10 mouse cellular contexts compared by ENCODE assay signal in the genomic region with DNA sequence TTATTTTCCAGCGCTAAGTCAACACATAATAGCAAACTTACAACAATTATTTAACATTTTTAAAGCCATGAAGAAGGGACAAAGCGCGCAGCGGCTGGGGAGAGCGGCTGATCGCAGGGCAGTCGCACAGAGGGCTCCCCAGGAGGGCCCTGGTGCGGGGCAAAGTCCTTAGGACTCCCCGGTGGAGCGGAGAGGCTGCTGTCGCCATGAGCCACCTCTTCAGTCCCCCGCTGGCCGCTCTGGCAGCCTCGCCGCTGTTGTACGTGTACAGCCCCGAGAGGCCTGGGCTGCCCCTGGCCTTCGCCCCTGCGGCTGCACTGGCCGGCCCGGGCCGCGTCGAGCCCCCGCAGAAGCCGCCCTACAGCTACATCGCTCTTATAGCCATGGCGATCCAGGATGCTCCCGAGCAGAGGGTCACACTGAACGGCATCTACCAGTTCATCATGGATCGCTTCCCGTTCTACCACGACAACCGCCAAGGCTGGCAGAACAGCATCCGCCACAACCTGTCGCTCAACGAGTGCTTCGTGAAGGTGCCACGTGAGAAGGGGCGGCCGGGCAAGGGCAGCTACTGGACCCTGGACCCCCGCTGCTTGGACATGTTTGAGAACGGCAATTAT. TPM values are rescaled to one million over a fixed set of nuclear protein-coding genes. Genes with fewer than 3 reads are reported as not detected.
DNase-seq lines count a peak whose midpoint lies in the region; ATAC-seq and TF ChIP-seq lines count a peak whose summit lies in the region.
"Had no signal": no experiment of that assay in that cellular context is flagged by ENCODE, and none has a peak within 500 bp of the region (broad histone marks: within the 10 kb centered on the region; RNA-seq: fewer than 3 reads in every experiment).

Gene Foxl1 (plus strand): TSS at position 185 of the 620 bp plus-strand sequence.

- H3K4me1 ChIP-seq in heart, embryonic 13.5 days, result peaks cover 48% of the 10 kb centered on the region
- no peaks in the 10 kb centered on the region for H3K4me1 ChIP-seq in bone marrow, adult 2 months (ENCODE audit: control insufficient read depth, insufficient read depth, low read length)
- peaks cover 37% of the 10 kb centered on the region for H3K4me1 ChIP-seq in hindbrain, embryonic 10.5 days (replicated peaks)
- peaks cover 38% of the 10 kb centered on the region for H3K4me1 ChIP-seq in midbrain, embryonic 10.5 days

- intact Hi-C loops in heart, postnatal 10 days (cut with DNase I), result loop anchor here (5.0 kb wide), 1 partner anchor 84 kb away; no protein-coding TSS in a partner anchor

- TF ChIP-seq CTCF in bone marrow, adult 2 months (IDR thresholded peaks at IDR 0.05; ENCODE audit: control insufficient read depth, insufficient read depth, low read length), result no peak

- no peak for ATAC-seq in heart, embryonic 13.5 days (ENCODE audit: extremely low read depth, insufficient number of reproducible peaks, low FRiP score, low TSS enrichment)
- ATAC-seq in CD4-positive, CD25-positive, alpha-beta regulatory T cell, adult 4 months, result no peak

- H3K36me3 ChIP-seq in heart, embryonic 13.5 days, result no peaks in the 10 kb centered on the region
- H3K36me3 ChIP-seq in hindbrain, embryonic 10.5 days, result no peaks in the 10 kb centered on the region
- no peaks in the 10 kb centered on the region for H3K36me3 ChIP-seq in midbrain, embryonic 10.5 days

- no peaks in the 10 kb centered on the region for H3K9me3 ChIP-seq in heart, embryonic 13.5 days
- H3K9me3 ChIP-seq in hindbrain, embryonic 10.5 days, result no peaks in the 10 kb centered on the region
- H3K9me3 ChIP-seq in midbrain, embryonic 10.5 days (replicated peaks), result peaks cover 4% of the 10 kb centered on the region; the same call in 1 of the 2 replicates

- WGBS in heart, embryonic 13.5 days, result 5% methylated on average over 43 of the region's 43 CpGs
- WGBS in bone marrow, adult 2 months, result 7% methylated on average over 43 of the region's 43 CpGs
- WGBS in hindbrain, embryonic 10.5 days, result under 1% methylated on average over 43 of the region's 43 CpGs
- WGBS in midbrain, embryonic 10.5 days, result under 1% methylated on average over 43 of the region's 43 CpGs

- H3K9ac ChIP-seq in heart, embryonic 13.5 days, result peak within 1 kb of the TSS; percentile 72

- DNase-seq in heart, postnatal 10 days, result no peak
- DNase-seq in hindbrain, embryonic 10.5 days (ENCODE audit: low spot score), result no peak
- peak; percentile 48 for DNase-seq in midbrain, embryonic 10.5 days (ENCODE audit: low spot score)
- no peak for DNase-seq in adrenal gland, postnatal 36 days
- no peak for DNase-seq in gastrocnemius, adult 8-10 months (ENCODE audit: low spot score in 2 of 2)

- peak within 1 kb of the TSS; percentile 47 for H3K4me3 ChIP-seq in heart, embryonic 13.5 days
- H3K4me3 ChIP-seq in bone marrow, adult 2 months (replicated peaks; ENCODE audit: control insufficient read depth, low read depth, low read length), result no peak within 1 kb of the TSS
- H3K4me3 ChIP-seq in hindbrain, embryonic 10.5 days, result peak within 1 kb of the TSS; percentile 37
- peak within 1 kb of the TSS; percentile 29 for H3K4me3 ChIP-seq in midbrain, embryonic 10.5 days

- peak within 1 kb of the TSS; percentile 67 for H3K4me2 ChIP-seq in heart, embryonic 13.5 days

- no peak within 1 kb of the TSS for H3K27ac ChIP-seq in heart, embryonic 13.5 days (replicated peaks)
- peak within 1 kb of the TSS; percentile 33; the same call in 1 of the 2 replicates for H3K27ac ChIP-seq in bone marrow, adult 2 months (ENCODE audit: control insufficient read depth, insufficient read depth, low read depth, low read length, poor library complexity)
- H3K27ac ChIP-seq in hindbrain, embryonic 10.5 days, result peak within 1 kb of the TSS; percentile 76; the same call in 1 of the 2 replicates
- H3K27ac ChIP-seq in midbrain, embryonic 10.5 days (replicated peaks), result no peak within 1 kb of the TSS

- H3K27me3 ChIP-seq in heart, embryonic 13.5 days (replicated peaks), result peaks cover 83% of the 10 kb centered on the region
- peaks cover 98% of the 10 kb centered on the region for H3K27me3 ChIP-seq in hindbrain, embryonic 10.5 days (ENCODE audit: insufficient read depth, poor library complexity, severe bottlenecking)
- H3K27me3 ChIP-seq in midbrain, embryonic 10.5 days (ENCODE audit: low read depth, poor library complexity, severe bottlenecking), result peaks cover 99% of the 10 kb centered on the region

- no peak for TF ChIP-seq POLR2A in bone marrow, adult 2 months (IDR thresholded peaks at IDR 0.05; ENCODE audit: borderline replicate concordance, control insufficient read depth, low read depth, low read length)

RNA-seq across cellular contexts. Expression of gene Foxl1, which starts in this region (rescaled TPM):
- polyA plus RNA-seq in heart, embryonic 13.5 days (2015; fragmentation: Nextera tagmentation; extraction: Ambion mirVana), result 0.52 and 0.64 TPM in 2 replicates
- total RNA-seq in heart, postnatal 10 days (2021), result under 1 TPM; 0.27 to 0.43 TPM
- polyA plus RNA-seq in bone marrow, adult 2 months (2011; ENCODE audit: insufficient read depth, insufficient read length, low replicate concordance, missing spikeins), result 0.55 TPM in 1 of 2 replicates, not detected in the other
- polyA plus RNA-seq in hindbrain, embryonic 10.5 days (2016; fragmentation: Nextera tagmentation; extraction: Ambion mirVana), result 1.6 and 3.5 TPM in 2 replicates
- polyA plus RNA-seq in midbrain, embryonic 10.5 days (2016; fragmentation: Nextera tagmentation; extraction: Ambion mirVana), result 1.1 TPM in 2 replicates
- total RNA-seq in adrenal gland, postnatal 36 days (2021), result under 1 TPM; 0.16 to 0.40 TPM
- total RNA-seq in gastrocnemius, adult 8-10 months (2022), result under 1 TPM in 1 of 4 experiments, not detected in 3; 0.13 TPM
- polyA plus RNA-seq in CD4-positive, CD25-positive, alpha-beta regulatory T cell, adult 4 months (2017; shearing (Covaris generic)), result not detected
- total RNA-seq: hematopoietic stem cell, adult 5-6 weeks had no signal
- polyA plus RNA-seq: spleen, adult 2 months had no signal

Comparison
In these comparisons a context has a peak if more than half of its experiments do, and no peak if none do; other contexts are left out.
1. H3K27ac ChIP-seq: peak in bone marrow, adult 2 months (single experiment) and hindbrain, embryonic 10.5 days (single experiment); none in heart, embryonic 13.5 days (single experiment) and midbrain, embryonic 10.5 days (single experiment).